Mouse (Mus musculus) neutrophil, adult 5-6 weeks (primary cell): ENCODE measurements around the gene Limd1. TPM values are rescaled to one million over a fixed set of nuclear protein-coding genes. Genes with fewer than 3 reads are reported as not detected.

Source experiments
- ATAC-seq: fragments of 151-379, 151-347 bp; 2 replicates; pipeline ENCODE4 v1.8.0; 2017; ENCODE audit warnings: mild to moderate bottlenecking, moderate TSS enrichment; ENCODE audit not compliant: insufficient number of reproducible peaks, poor library complexity, low FRiP score, severe bottlenecking; ENCODE audit errors: extremely low read depth
- total RNA-seq: library from RNA; stranded (forward); fragments of 200-1000 nt; gene quantifications from 2 replicates; pipeline ENCODE4 v1.2.3, GENCODE M21; 2017

The Limd1 gene
- total RNA-seq, 1 experiment from 2014 or later = 87.1 TPM

DNA sequence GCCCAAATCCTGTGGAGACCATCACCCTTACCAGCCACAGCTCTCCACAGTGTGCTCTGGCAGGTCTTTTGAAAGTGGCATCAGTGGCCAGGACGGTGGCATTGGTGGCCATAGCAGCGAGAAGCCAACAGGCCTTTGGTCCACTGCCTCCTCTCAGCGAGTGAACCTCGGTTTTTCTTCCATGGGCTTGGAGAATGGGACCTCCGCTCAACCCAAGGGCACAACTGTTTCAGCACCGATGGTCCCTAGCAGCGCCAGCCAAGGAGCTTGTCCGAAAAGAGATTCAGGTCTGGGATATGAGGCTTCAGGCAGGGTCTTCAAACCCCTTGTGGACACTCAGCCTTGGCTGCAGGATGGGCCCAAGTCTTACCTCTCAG lies 1.4 kb downstream of the Limd1 start:
- no peak for ATAC-seq

GRCm38 (mm10) chr9:123480253-123480921 lies 1.9 kb downstream of the Limd1 start:
- peak; percentile 77 for ATAC-seq

DNA sequence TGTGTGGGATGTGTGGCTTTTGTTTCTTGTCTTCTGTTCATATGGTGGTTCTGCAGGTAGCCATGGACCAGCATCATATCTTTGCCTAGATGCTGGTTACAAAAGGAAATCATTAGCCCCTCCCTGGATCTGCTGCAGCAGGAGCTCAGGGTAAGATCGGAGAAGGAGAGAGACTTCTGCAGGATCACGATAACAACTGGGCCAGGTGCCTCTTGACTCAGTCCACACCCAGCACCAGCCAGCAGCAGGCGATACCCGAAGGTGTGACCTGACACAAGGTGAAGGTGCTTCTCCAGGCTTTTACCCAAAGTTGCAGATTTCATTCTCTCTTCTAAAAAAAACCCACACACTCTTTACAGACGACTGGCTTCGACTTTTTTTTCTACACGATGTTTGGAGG lies 2.6 kb downstream of the Limd1 start:
- ATAC-seq = no peak

GRCm38 (mm10) chr9:123483598-123483997 lies 5.1 kb downstream of the Limd1 start:
- no peak for ATAC-seq

GRCm38 (mm10) chr9:123484830-123485229 lies 6.3 kb downstream of the Limd1 start:
- ATAC-seq = no peak

- no peak for ATAC-seq
These were observed 7.1 kb downstream of the Limd1 start for GRCm38 (mm10) chr9:123485561-123485960.

DNA sequence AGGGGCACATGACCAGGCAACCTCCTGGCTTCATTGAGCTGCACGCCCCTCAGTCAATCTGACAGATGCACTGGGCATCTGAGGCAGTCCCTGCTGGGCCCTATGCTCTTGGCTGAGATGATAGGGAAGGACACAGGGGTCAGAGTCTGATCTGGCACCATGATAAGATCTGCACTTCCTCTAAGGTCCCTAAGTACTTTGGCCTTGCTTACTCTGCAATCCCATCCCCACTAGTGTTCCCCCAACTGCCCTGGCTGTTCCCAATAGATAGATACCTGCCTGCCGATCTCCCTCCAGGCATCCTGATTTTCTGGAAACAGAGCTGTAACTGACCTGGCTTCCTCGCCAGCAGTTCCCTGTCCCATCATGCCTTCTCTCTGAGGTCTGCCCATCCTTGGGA lies 8.1 kb downstream of the Limd1 start:
- ATAC-seq = no peak

GRCm38 (mm10) chr9:123489073-123489472 lies 10.6 kb downstream of the Limd1 start:
- no peak for ATAC-seq

DNA sequence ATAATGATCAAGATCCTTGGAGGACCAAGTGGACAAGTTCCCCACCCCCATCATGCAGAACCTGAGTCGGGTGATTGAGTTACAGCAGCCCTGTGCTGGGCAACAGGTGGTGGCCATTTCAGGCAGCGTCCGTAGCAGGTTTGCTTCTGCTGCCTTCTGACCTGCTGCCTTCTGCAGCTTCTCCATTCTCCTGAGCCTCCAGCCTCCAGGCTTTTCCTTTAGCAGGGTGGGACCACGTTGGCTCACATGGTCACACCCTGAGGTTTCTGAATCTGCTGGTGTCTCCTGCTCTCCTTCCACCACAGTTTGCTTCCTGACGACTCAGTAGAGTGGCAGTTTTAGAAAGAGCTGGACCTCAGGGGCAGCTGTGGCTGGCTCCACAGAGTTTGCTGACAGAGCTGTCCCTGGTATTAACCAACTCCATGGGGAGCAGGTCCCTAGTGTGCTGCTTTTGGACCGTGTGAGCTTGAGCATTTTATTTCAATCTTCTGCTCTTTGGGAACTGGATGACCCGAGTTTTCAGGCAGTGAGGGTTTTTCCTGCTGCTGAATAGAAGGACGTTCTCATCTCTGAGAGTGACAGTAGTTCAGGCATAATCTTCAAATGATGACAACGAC lies 11.3 kb downstream of the Limd1 start:
- ATAC-seq = no peak

DNA sequence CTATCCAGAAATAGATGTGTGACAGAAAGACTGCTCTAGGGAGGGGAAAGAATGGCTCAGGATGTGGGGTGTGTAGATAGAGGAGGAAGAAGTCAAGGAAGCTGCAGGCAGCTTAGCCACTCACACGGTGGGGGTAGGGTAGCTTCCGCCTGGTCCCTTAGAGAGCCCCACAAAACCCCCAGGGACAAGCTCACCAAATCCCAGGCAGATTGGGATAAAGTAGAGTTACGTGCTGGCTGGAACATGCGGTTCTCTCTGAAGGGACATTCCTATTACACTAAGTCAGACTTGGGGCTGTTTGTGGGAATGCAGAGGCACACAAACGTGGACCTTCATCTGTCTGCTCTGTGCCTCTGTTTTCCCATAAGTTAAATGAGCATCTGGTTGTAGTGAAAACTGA lies 12.4 kb downstream of the Limd1 start:
- no peak for ATAC-seq

DNA sequence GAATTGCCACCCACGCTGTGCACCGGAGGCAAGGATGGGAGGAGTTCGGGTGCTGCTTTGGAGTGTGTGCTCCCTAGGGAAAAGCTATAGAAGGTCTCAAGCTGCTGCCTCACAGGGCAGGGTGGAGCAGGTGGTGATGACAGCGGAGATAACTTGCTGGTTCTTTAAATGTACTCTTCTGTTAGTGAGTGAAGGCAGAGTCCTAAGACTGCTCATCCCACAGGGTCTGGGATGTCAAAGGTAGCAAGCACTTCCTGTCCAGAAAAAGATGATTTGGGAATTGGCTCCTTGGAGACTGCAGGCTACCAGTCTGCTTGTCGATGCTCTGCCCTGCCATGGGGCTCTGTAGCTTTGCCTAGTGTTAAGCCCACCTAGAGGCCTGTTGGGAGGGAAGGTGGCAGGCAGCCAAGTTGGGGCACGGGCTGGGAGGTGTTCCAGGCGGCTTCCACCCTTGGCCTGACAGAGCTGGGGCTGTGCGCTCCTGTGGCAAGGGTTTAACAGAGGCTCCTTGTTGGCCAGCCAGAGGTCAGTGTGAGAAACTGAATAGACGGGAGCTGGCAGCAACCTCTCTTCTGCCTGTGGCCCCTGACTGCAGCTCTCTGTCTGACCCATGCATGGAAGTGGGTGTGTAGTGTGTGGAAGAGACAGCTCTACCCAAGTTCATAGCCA lies 13.5 kb downstream of the Limd1 start:
- ATAC-seq = no peak

DNA sequence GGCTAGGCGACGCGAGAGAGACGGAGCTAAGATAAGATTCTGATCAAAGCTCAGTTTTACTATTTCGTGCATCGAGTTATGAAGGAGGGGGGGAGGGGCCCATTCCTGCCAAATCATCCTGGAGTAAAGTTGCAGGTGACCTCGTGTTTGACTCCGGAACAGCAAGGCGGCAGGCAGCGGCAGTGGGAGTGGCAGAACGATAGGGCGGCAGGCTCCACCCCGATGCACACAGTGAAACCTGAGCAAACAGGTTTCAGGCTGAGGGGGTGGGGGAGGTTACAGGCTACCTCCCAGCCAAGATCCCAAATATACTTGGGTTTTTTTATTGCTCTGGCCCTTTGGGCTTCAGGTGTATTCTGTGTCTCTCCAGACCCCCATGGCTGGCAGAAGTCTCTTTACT lies 18.2 kb downstream of the Limd1 start:
- no peak for ATAC-seq

DNA sequence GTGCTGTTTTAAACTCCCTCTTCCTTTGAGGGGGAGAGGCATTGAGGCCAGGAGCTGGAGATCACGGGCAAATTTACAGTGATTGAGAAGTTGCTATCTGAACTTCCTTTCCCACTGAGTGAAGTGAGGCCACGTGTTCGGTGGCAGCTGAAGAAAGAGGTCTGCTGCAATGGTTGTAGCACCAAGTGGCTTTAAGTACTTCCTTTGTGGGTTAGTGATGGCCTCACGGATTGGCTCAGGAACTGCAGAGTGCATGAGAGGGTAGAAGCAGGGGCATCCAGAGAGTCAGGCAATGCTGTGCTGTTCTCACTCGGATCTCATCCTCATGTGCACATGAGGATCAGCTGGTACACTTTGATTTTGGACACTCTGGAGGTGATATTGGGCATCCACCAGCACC lies 19.4 kb downstream of the Limd1 start:
- ATAC-seq = peak; percentile 61

DNA sequence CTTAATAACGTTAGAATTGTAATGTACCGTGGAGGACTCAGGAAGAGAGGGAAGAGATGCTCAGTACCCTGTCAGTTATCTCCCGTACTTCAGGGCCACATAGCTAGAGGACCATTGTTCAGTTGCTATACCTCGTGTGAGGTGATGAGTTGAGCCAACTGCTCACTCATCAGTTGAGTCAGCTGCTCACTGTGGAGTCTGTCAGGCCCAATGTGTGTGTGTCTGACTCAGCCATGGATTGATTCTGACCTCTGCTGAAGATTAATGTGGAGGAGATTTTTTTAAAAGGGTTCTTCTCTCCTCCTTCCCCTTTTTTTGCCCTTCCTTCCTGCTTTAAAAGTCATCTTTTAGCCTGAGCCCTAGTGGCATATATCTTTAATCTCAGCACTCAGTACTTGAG lies 22.0 kb downstream of the Limd1 start:
- ATAC-seq = no peak

- ATAC-seq = 0 out of 2 replicates have a peak, but pooled peaks have one; percentile 24
These were observed 24.8 kb downstream of the Limd1 start for GRCm38 (mm10) chr9:123503171-123503834.

GRCm38 (mm10) chr9:123504325-123504724 lies 25.8 kb downstream of the Limd1 start:
- ATAC-seq = peak; percentile 84

- no peak for ATAC-seq
These were observed 27.1 kb downstream of the Limd1 start for GRCm38 (mm10) chr9:123505598-123505997.

- ATAC-seq = no peak
These were observed 28.0 kb downstream of the Limd1 start for GRCm38 (mm10) chr9:123506270-123507146.

- ATAC-seq = no peak
These were observed 28.9 kb downstream of the Limd1 start for GRCm38 (mm10) chr9:123507380-123507779.
